Mouse (Mus musculus) spleen, adult 2 months (tissue): Measurements from ENCODE around the gene Nanp.

Source experiments
- CTCF ChIP-seq: fragments of 200-500 bp; IDR thresholded peaks from 2 replicates; pipeline ENCODE4 v1.5.1; 2011; ENCODE audit warnings: mild to moderate bottlenecking, inconsistent platforms; ENCODE audit not compliant: insufficient read depth, insufficient read length, insufficient replicate concordance; ENCODE audit errors: extremely low read depth
- POLR2A ChIP-seq: fragments of 200-500 bp; IDR thresholded peaks from 2 replicates; pipeline ENCODE4 v1.6.1; 2011; ENCODE audit warnings: low read depth, low read length, inconsistent platforms

DNA sequence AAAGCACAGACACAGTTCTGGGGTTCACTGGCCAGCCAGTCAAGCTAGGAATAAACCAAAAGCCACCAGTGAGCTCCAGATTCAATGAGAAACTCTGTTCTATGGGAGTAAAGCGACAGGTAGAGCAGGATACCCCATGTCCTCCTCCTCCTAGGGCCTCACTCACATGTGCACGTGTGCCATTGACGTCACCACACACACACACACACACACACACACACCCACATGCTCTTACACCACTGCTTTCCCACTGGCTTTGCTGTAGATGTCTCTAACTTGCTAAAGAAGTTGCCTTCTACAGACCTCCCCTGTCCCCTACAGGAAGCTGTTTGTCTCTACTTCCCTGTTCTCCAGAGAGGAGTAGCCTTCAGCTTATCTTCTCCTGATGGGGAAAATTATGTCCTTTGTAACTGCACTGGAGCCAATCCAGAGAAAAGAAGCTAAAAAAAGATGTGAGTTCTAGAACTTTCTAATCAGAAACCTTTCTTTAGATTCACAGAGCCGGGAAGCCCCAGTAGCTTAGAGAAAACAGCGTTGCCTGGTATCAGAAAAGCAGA lies 37.5 kb downstream of the Nanp start:
- TF ChIP-seq POLR2A (no peak), CTCF (no peak)
